Comparison of ENCODE assay signal across 8 mouse cellular contexts in genomic region chr10:127030336-127031296, GRCm38 (mm10). TPM values are rescaled to one million over a fixed set of nuclear protein-coding genes. Genes with fewer than 3 reads are reported as not detected.
DNase-seq lines count a peak whose midpoint lies in the region; ATAC-seq lines count a peak whose summit lies in the region.

Gene Tsfm, minus strand, starts transcription at chr10:127030840.

- H3K9ac ChIP-seq in forebrain, embryonic 14.5 days (ENCODE audit: low read length) = peak within 1 kb of the TSS; percentile 90
- peak within 1 kb of the TSS; percentile 93 for H3K9ac ChIP-seq in neural tube, embryonic 15.5 days (replicated peaks)

- peaks cover 3% of the 10 kb centered on the region; the same call in 1 of the 2 replicates for H3K4me1 ChIP-seq in forebrain, embryonic 14.5 days (ENCODE audit: control insufficient read depth, insufficient read depth, low read length)
- H3K4me1 ChIP-seq in neural tube, embryonic 15.5 days = peaks cover 14% of the 10 kb centered on the region

- H3K9me3 ChIP-seq in forebrain, embryonic 14.5 days (replicated peaks; ENCODE audit: control insufficient read depth, low read length) = no peaks in the 10 kb centered on the region
- no peaks in the 10 kb centered on the region for H3K9me3 ChIP-seq in neural tube, embryonic 15.5 days (replicated peaks)

- intact Hi-C loops in heart, postnatal 14 days (cut with DNase I) = loop anchor here (1.0 to 2.0 kb wide), 2 partner anchors 40 to 111 kb away; no protein-coding TSS in a partner anchor

- DNase-seq in ES-CJ7 (ENCODE audit: low read depth, low spot score) = peak; percentile 90
- peak; percentile 89 for DNase-seq in cerebellum, adult 11 months
- peak; percentile 96 for DNase-seq in forebrain, embryonic 14.5 days (ENCODE audit: low spot score)
- peak; percentile 95 to 97 for DNase-seq in heart, postnatal 14 days
- DNase-seq in layer of hippocampus, adult 11-12 months (ENCODE audit: low spot score) = peak; percentile 91
- peak; percentile 88 to 91 for DNase-seq in lung, adult 18-20 months
- DNase-seq in testis, postnatal 14 days (ENCODE audit: low spot score) = peak; percentile 88

- H3K4me3 ChIP-seq in forebrain, embryonic 14.5 days (ENCODE audit: low read depth, low read length) = peak within 1 kb of the TSS; percentile 81
- H3K4me3 ChIP-seq in neural tube, embryonic 15.5 days (replicated peaks) = peak within 1 kb of the TSS; percentile 93

- WGBS in forebrain, embryonic 14.5 days = 5% methylated on average over 52 of the region's 56 CpGs
- WGBS in neural tube, embryonic 15.5 days = 5% methylated on average over 56 of the region's 56 CpGs

- ATAC-seq in forebrain, embryonic 14.5 days = peak; percentile 92
- peak; percentile 85 for ATAC-seq in neural tube, embryonic 15.5 days (ENCODE audit: low FRiP score)

- peak within 1 kb of the TSS; percentile 56 for H3K4me2 ChIP-seq in forebrain, embryonic 14.5 days (ENCODE audit: low read length)
- peak within 1 kb of the TSS; percentile 91 for H3K4me2 ChIP-seq in neural tube, embryonic 15.5 days

- H3K27me3 ChIP-seq in forebrain, embryonic 14.5 days (replicated peaks; ENCODE audit: control insufficient read depth, insufficient read depth, low read length) = no peaks in the 10 kb centered on the region
- H3K27me3 ChIP-seq in neural tube, embryonic 15.5 days (replicated peaks) = no peaks in the 10 kb centered on the region

- peaks cover 32% of the 10 kb centered on the region for H3K36me3 ChIP-seq in forebrain, embryonic 14.5 days (ENCODE audit: control insufficient read depth, insufficient read depth, low read length)
- H3K36me3 ChIP-seq in neural tube, embryonic 15.5 days = peaks cover 31% of the 10 kb centered on the region

- H3K27ac ChIP-seq in forebrain, embryonic 14.5 days (ENCODE audit: low read depth, low read length) = peak within 1 kb of the TSS; percentile 58; the same call in 1 of the 2 replicates
- H3K27ac ChIP-seq in neural tube, embryonic 15.5 days (replicated peaks) = peak within 1 kb of the TSS; percentile 84

RNA-seq across cellular contexts. Expression of gene Tsfm, which starts in this region (rescaled TPM):
- polyA plus RNA-seq in forebrain, embryonic 14.5 days (2014; fragmentation: Nextera tagmentation; extraction: Ambion mirVana) = 64.4 and 65.4 TPM in 2 replicates
- total RNA-seq in heart, postnatal 14 days (2021) = 10 to 100 TPM; 49.8 to 60.5 TPM
- polyA plus RNA-seq in neural tube, embryonic 15.5 days (2015; fragmentation: Nextera tagmentation; extraction: Ambion mirVana) = 66.6 and 71.0 TPM in 2 replicates

Comparison
In these comparisons a context has a peak if more than half of its experiments do, and no peak if none do; other contexts are left out.
1. Peak in every context shown above with its lines: DNase-seq, ATAC-seq, H3K4me3 ChIP-seq and H3K27ac ChIP-seq.